Mouse (Mus musculus) lung, postnatal 0 days (tissue): ENCODE measurements at regions not wholly inside any gene's neighbourhood (a gene's known extent, or its start where the extent isn't known, plus 50 kb on each side); places are given as distances from the start of the nearest gene placed in this dataset.

Experiments used
- CTCF ChIP-seq: IDR thresholded peaks from 2 replicates; pipeline ENCODE4 v1.5.1; 2016; ENCODE audit warnings: antibody characterized with exemption, mild to moderate bottlenecking
- EP300 ChIP-seq: IDR thresholded peaks from 2 replicates; pipeline ENCODE4 v1.6.1; 2016; ENCODE audit warnings: antibody characterized with exemption, mild to moderate bottlenecking, control low read depth

- peak; percentile 28; the same call in 1 of the 2 replicates for TF ChIP-seq CTCF
- no peak for TF ChIP-seq EP300
Observed at GRCm38 (mm10) chr14:37292084-37292860, 157.2 kb upstream of the Ghitm start.
